Mouse (Mus musculus) kidney, adult 2 months (tissue): ENCODE data around the gene Ksr2.

Source experiments
- CTCF ChIP-seq: fragments of 200-500 bp; conservative IDR thresholded peaks from 2 replicates; pipeline ENCODE4 v1.5.1; 2011; ENCODE audit warnings: low read depth, mild to moderate bottlenecking, control low read depth, low read length, moderate library complexity, mixed read lengths; ENCODE audit not compliant: insufficient read depth, insufficient read length
- POLR2A ChIP-seq: fragments of 200-500 bp; IDR thresholded peaks from one replicate; pipeline ENCODE4 v1.6.1; 2011; ENCODE audit warnings: low read depth, low read length, control low read depth

DNA sequence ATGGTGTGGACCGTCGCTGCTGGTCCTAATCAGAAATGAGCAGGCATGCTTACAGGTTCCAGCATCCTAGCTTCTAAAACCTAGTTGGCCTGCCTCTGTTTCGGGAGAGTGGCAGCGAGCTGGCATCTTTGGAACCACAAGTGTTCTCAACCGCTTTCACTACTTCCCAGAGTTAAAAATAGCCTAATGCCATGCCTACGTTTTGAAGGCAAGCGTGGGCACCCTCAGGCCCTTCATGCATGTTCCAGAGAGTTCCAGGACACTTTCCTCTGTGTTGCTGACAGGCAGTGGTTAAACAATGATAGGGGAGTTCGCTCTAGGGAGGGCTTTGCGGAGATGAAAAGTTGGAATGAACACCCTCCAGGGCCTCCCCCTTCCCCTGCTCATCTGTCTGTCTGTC is 303.3 kb downstream of the Ksr2 start:
- TF ChIP-seq CTCF (no peak), POLR2A (no peak)
